Mouse (Mus musculus) lung, embryonic 15.5 days (tissue): ENCODE data around the gene Cphx3. TPM values are rescaled to one million over a fixed set of nuclear protein-coding genes. Genes with fewer than 3 reads are reported as not detected.
"Not testable (repeated sequence)": the region's sequence is repeated elsewhere in the genome, so short reads cannot be mapped to it uniquely, and the experiment has no call there.

Experiments used
- ATAC-seq: fragments of 200-750 bp; cut with Nextera tagmentation; 2 replicates; pipeline ENCODE4 v1.8.0; 2017; ENCODE audit warnings: moderate number of reproducible peaks, borderline replicate concordance; ENCODE audit not compliant: low FRiP score, low TSS enrichment; ENCODE audit errors: extremely low read depth
- H3K27ac ChIP-seq: fragments of 300-500 bp; sonication (generic); 2 replicates; pipeline ENCODE4 v1.5.1; 2015; ENCODE audit warnings: moderate library complexity, mild to moderate bottlenecking, inconsistent platforms
- H3K27me3 ChIP-seq: fragments of 300-500 bp; sonication (generic); 2 replicates; pipeline ENCODE4 v1.6.1; 2015; ENCODE audit warnings: inconsistent platforms
- H3K36me3 ChIP-seq: fragments of 300-500 bp; sonication (generic); 2 replicates; pipeline ENCODE4 v1.6.1; 2015; ENCODE audit warnings: inconsistent platforms
- H3K4me1 ChIP-seq: fragments of 300-500 bp; sonication (generic); 2 replicates; pipeline ENCODE4 v1.6.1; 2015; ENCODE audit warnings: inconsistent platforms
- H3K4me2 ChIP-seq: fragments of 300-500 bp; sonication (generic); 2 replicates; pipeline ENCODE4 v1.6.1; 2015; ENCODE audit warnings: inconsistent platforms, mild to moderate bottlenecking, moderate library complexity
- H3K4me3 ChIP-seq: fragments of 300-500 bp; sonication (generic); 2 replicates; pipeline ENCODE4 v1.5.1; 2015; ENCODE audit warnings: mild to moderate bottlenecking, inconsistent platforms
- H3K9ac ChIP-seq: fragments of 300-500 bp; sonication (generic); 2 replicates; pipeline ENCODE4 v1.6.1; 2015; ENCODE audit warnings: inconsistent platforms
- H3K9me3 ChIP-seq: fragments of 300-500 bp; sonication (generic); 2 replicates; pipeline ENCODE4 v1.6.1; 2016; ENCODE audit warnings: inconsistent platforms
- WGBS: fragments of 180-500 bp; shearing (Covaris S2); methylation state at CpG from one replicate; pipeline ENCODE4 v1.1.7; 2015; 5-methylcytosine and 5-hydroxymethylcytosine counted together
- polyA plus RNA-seq: library from polyadenylated mRNA; unstranded; fragments of >200 nt; fragmentation: Nextera tagmentation; extraction: Ambion mirVana; gene quantifications from 2 replicates; pipeline ENCODE4 v1.2.1, GENCODE M21; 2015

The Cphx3 gene
- polyA plus RNA-seq, result not detected in 2 replicates

DNA sequence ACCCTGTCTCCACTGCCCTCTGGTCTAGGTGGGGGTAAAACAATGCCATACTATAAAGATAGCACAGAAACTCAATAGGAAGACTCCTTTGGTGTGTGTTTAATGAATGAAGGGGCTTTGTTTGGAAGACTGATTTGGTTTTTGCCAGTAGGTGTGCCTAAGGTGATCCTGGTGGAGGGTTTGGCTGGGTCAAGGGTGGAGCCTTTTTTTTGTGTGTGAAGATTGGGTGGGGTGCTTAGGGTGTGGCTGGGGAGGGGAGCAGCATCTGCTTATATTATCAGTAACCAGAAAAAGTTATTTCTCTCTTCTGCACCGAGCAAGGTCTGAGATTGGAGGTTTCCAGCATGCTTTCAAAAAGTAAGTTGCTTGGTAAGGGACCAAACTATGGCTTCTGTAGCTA, at the start of gene Cphx3:
Cphx3 (plus strand) TSS at position 301 of the 400 bp plus-strand sequence.
- ATAC-seq, H3K9me3 ChIP-seq, H3K4me3 ChIP-seq, H3K4me1 ChIP-seq, H3K27ac ChIP-seq, H3K4me2 ChIP-seq, H3K9ac ChIP-seq, H3K27me3 ChIP-seq, H3K36me3 ChIP-seq: not testable (repeated sequence)
- no CpG with 5 or more reads among the region's 1 CpGs for WGBS

DNA sequence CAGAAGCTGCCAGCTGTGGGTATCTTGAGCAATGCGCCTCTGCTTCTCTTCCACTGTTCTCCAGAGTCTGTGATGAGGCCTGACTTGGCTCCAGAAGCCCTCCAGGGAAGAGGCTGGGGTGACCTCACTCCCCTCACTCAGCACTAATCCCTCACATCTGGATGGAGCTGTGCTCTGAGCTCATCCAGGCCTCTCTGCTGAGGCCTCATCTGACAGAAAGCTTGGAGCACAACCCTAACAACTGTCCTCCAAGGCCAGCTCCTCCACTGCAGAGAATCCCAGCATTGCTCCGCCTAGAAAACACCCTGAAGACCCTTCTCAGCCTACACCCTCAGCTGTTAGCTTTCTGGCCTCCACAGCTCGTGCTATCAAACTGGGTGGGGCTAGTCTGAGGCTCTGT, 47.7 kb upstream of the Cphx3 start:
- H3K4me3 ChIP-seq, H3K27me3 ChIP-seq, H3K27ac ChIP-seq, H3K36me3 ChIP-seq, H3K9me3 ChIP-seq, H3K4me1 ChIP-seq, H3K4me2 ChIP-seq, H3K9ac ChIP-seq: not testable (repeated sequence)
- ATAC-seq, result 0 out of 2 replicates have a peak, but pooled peaks have one; percentile 19
- no CpG with 5 or more reads among the region's 3 CpGs for WGBS

DNA sequence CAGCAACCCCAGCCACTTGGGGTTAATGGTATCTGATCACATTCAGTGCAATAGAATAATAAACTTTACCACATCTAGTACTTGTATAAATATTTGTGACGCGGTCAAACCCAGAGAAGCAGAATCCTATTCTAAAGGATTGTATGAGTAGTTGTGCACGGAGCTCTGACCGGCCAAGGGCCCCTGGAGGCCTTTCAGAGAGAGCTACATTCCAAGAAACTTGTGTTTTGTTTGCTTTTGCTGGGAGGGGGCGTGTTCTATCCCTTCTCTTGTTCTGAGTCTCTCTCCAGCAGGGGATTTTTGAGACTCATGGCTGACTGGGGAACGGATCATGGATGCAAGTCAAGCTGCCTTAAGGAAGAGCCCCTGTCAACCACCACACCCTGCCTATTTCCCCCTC, 46.7 kb upstream of the Cphx3 start:
- not testable (repeated sequence) for ATAC-seq, H3K4me1 ChIP-seq, H3K4me2 ChIP-seq, H3K9ac ChIP-seq, H3K27ac ChIP-seq, H3K4me3 ChIP-seq, H3K27me3 ChIP-seq, H3K9me3 ChIP-seq, H3K36me3 ChIP-seq
- no CpG with 5 or more reads among the region's 6 CpGs for WGBS

DNA sequence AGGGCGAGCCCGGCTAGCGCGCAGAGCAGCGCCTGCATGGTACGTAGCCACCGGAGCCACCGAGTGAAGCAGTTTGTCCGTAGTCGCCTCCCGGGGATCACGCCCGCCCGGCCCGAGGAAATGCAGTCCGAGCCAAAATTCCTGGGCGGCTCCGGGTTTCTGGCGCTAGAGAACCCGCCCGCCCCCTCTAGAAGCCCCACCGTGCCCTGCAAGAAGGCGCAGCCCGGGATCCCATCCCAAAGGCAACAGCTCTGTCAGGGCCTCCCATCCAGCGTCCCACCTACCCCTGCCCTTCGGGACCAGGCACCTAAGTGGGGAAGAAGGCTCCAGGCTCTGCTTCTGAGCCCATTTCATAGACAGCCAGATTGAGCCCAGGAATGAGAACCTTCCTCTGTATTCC, 39.5 kb upstream of the Cphx3 start, which contains the start of gene Gm9780:
Gm9780 (minus strand) TSS at position 101 of the 400 bp plus-strand sequence.
- H3K9me3 ChIP-seq, H3K4me3 ChIP-seq, H3K27me3 ChIP-seq, H3K4me2 ChIP-seq, H3K27ac ChIP-seq, H3K4me1 ChIP-seq, ATAC-seq, H3K36me3 ChIP-seq, H3K9ac ChIP-seq: not testable (repeated sequence)
- no CpG with 5 or more reads among the region's 26 CpGs for WGBS

DNA sequence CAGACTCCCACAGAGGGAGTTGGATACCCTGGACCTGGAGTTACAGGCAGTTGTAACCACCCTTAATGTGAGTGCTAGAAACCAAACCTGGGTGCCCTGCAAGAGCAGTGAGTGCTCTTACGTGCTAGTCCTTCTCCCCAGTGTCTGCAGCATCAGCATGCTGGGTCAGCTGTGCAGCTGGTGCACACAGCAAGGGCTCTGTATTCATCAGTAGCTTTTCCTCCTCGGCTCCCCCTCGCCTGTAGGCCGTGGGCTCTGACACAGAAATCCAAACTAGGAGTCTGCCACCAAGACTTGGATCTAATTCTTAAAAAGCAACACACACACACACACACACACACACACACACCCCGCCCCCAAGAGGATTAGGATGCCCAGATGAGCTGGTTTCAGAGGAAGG, 37.1 kb upstream of the Cphx3 start:
- H3K9ac ChIP-seq, H3K9me3 ChIP-seq, H3K27ac ChIP-seq, H3K4me1 ChIP-seq, ATAC-seq, H3K36me3 ChIP-seq, H3K27me3 ChIP-seq, H3K4me3 ChIP-seq, H3K4me2 ChIP-seq: not testable (repeated sequence)
- no CpG with 5 or more reads among the region's 5 CpGs for WGBS

DNA sequence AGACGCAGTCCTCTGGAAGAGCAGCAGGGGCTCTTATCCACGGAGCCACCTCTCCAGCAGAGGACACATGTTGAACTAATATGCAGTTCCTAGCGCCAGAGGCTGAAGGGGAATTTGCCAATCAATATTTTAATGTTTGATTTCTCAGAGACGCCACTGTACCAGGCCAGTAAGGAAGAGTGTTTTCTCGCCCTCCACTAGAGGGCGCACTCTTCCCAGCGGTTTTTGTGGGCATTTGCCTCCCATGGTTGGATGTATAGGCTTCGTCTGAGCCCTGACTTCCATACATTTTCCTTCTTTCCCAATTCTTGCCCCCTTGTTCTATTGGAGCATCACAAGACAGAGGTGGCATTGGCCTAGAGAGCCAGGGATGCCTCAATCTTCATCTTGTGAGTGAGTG, 35.1 kb upstream of the Cphx3 start:
- WGBS, result no CpG with 5 or more reads among the region's 8 CpGs
- not testable (repeated sequence) for H3K27me3 ChIP-seq, H3K36me3 ChIP-seq, H3K4me2 ChIP-seq, H3K4me3 ChIP-seq, H3K9ac ChIP-seq, H3K4me1 ChIP-seq, ATAC-seq, H3K27ac ChIP-seq, H3K9me3 ChIP-seq

DNA sequence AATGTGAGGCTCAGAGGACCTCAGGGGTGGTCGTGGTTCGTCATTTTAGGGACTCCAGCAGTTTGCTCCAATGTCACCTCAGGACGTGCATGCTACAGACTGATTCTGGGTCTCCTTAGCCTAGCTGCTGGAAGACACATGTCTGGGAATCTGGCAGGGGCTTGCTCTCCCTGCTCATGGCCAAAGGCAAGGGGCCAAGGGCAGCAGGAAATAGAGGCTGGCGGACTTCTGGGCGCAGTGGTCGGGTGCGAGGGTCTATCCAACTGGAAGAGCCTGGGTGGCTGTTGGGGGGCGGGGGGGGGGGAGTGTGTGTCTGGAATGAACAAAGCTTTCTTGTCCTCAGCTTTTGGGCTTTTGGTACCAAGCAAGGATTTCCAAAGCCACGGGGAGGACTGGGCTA, 33.3 kb upstream of the Cphx3 start:
- H3K9me3 ChIP-seq, H3K27me3 ChIP-seq, H3K4me3 ChIP-seq, H3K4me1 ChIP-seq, H3K36me3 ChIP-seq, H3K9ac ChIP-seq, H3K27ac ChIP-seq, ATAC-seq, H3K4me2 ChIP-seq: not testable (repeated sequence)
- WGBS, result no CpG with 5 or more reads among the region's 9 CpGs

DNA sequence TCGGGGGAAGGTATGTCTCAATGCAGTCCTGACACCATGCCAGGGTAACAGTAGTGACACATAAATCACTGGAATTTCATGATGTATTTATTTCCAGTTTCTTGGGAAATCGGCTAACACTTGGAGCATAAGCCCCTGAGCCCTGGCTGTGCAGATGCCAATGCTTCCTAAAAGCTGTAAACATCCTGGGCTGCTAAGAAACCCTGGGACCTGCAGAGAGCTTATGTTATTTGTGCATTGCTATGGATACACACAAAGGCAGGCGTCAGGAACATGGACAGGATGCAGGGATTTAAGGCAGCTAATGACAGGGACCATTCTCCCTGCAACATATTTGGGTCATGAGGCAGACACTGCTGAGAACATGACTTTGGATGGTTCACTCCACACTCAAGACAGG, 23.9 kb upstream of the Cphx3 start:
- H3K4me3 ChIP-seq, H3K27ac ChIP-seq, H3K9me3 ChIP-seq, H3K4me1 ChIP-seq, H3K36me3 ChIP-seq, H3K4me2 ChIP-seq, H3K27me3 ChIP-seq, H3K9ac ChIP-seq: not testable (repeated sequence)
- no CpG with 5 or more reads among the region's 3 CpGs for WGBS
- peak; percentile 78; the same call in 1 of the 2 replicates for ATAC-seq

DNA sequence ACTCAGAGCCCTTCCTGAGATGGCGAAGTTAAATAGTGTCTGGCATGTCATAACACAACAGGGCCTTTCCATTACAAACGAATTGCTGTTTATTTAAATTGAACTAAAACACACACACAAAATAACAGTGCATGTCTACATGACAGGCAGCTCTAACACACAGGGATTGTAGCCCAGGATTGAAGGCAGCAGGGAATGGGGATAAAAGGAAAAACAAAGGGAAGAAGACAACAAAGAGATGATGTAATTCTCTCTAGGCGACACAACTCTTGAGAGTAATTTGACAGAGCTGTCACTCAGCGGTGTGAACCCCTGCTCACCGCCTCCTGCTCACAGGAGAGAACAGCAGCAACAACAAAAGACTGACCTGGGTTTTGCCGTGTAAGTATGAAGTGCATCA, 22.7 kb upstream of the Cphx3 start:
- not testable (repeated sequence) for H3K27me3 ChIP-seq, H3K4me1 ChIP-seq, H3K9ac ChIP-seq, H3K36me3 ChIP-seq, H3K4me2 ChIP-seq, H3K9me3 ChIP-seq, H3K27ac ChIP-seq, H3K4me3 ChIP-seq, ATAC-seq
- WGBS, result no CpG with 5 or more reads among the region's 6 CpGs

DNA sequence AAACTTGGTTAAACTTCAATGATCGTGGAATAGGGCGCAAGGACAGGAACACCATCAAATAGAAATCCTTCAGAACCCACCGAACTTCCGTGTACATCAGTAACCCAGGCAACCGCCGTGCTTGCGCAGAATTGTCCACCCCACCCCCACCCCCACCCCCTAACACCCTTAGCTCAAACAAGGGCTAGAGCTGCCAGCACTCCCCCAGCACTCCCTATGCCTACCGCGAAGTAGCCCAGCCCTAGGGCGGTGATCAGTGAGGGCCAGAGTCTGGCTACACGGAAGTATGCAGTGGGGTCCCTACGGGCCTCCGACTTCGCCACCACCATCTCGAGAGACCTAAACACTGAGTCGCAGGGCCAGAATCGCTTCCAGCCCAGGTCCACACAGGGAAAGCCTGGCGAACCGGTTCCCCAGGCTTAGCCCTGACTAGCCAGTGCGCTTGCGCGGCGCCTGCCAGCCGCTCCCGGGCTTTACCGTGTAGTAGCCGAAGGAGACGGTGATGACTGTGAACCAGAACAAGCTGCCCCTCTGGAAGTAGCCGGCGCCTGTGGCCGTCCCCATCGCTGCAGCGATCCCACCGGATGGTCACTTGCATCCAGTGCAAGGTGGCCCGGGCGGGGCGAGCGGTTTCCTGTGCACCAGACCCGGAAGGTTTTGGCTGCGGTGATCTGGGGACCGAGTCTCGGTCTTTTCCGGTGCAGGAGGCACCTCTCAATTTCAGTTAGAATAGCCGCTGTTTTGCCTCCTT, 15.3 kb upstream of the Cphx3 start:
- not testable (repeated sequence) for H3K36me3 ChIP-seq, H3K27me3 ChIP-seq, H3K9ac ChIP-seq, H3K4me1 ChIP-seq, H3K9me3 ChIP-seq, H3K4me3 ChIP-seq, H3K27ac ChIP-seq, H3K4me2 ChIP-seq
- peak; percentile 78 for ATAC-seq
- no CpG with 5 or more reads among the region's 44 CpGs for WGBS

DNA sequence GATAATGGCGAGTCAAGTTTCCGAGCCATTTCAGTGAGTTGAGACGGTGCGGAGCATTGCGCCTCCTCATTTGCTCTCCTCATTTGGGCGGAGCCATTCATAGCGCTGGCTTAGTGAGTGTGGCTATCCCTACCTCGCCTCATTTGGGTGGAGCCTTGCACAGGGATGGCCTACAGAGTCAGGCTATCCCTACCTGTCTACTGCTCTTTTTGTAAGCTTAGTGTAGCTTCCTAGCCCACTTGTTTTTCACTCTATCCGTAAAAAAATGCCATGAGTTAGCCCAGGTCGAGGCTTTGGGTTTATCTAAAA, 14.8 kb upstream of the Cphx3 start, which contains the start of gene Tmem254c:
Tmem254c (minus strand) TSS at position 31 of the 309 bp plus-strand sequence.
- H3K27ac ChIP-seq, H3K4me1 ChIP-seq, H3K36me3 ChIP-seq, H3K9ac ChIP-seq, H3K4me2 ChIP-seq, H3K9me3 ChIP-seq, H3K27me3 ChIP-seq, H3K4me3 ChIP-seq: not testable (repeated sequence)
- peak; percentile 72; the same call in 1 of the 2 replicates for ATAC-seq
- WGBS, result no CpG with 5 or more reads among the region's 10 CpGs

DNA sequence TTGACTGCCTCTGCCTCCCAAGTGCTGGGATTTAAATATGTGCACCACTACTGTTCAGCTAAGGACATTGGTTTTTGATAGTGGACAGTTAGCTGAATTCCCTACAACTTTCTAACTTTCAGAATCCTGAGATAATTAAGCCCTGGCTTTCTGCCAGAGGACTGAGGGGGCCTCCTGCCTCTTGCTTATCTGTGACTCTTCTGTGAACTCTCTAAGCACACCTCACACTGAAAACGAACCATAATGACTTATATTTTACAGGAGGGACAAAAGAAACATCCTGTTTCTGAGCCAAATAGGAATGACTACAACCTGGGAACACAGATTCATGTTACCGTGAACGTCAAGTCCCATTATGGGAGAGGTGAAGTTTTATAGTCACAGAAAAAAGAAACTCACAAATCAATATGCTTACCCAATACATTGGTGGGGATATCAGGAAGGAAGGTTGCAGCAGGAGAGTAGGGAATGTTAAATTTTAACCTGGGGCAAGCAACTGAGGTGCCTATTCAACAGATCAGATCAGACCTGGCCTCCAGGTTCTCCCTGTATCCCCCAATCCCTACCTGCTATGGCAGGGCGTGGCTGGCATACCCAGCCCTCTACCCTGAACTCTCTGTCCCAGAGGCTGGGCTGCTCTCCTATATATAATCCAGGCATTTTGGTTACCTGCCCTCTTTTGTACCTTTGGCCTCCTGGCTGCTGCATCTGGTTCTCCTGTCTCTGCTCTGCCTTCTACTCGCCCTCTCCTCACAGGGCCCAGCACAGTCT, 5.3 kb upstream of the Cphx3 start:
- not testable (repeated sequence) for H3K9me3 ChIP-seq, H3K27ac ChIP-seq, ATAC-seq, H3K9ac ChIP-seq, H3K27me3 ChIP-seq, H3K36me3 ChIP-seq, H3K4me1 ChIP-seq, H3K4me2 ChIP-seq, H3K4me3 ChIP-seq
- WGBS, result no CpG with 5 or more reads among the region's 5 CpGs
